Mouse (Mus musculus) thymus, postnatal 4 days (tissue): ENCODE results near the gene Sorbs1.

Experiments
- DNase-seq: peaks from one replicate; pipeline ENCODE4 v3.0.0; 2021

Sorbs1 gene

DNA sequence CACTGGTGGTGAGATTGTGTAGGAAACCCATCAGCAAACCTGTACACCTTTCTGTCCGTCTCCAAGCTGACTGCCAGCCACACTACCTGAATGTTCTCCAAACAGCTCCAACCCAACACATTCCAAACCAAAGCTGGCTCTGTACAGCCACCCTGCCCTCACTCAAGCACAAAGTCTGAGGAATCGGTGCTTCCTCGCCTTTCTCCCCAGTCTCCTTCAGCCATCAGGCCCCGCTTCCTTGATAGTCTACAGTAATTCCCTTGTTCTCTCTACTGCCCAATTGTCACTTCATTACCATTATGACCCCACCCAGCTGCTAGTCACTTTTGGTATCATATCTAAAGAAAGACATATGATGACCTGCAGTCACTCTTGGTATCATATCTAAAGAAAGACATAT lies 180.5 kb downstream of the Sorbs1 start:
- DNase-seq: no peak

DNA sequence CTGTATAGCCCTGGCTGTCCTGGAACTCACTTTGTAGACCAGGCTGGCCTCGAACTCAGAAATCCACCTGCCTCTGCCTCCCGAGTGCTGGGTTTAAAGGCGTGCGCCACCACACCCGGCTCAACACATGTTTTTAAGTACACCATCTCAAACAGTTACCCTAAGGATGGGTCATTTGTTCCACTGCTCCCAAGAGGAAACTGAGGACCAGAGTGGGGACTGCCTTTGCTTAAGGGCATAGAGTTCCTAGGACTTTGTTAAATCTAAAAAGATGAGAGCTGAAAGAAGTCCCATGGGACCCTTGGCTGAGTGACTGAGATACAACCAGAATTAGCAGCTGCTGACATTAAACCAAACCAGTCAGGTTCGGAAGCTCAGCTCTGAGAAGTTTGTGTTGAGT lies 181.3 kb downstream of the Sorbs1 start:
- no peak for DNase-seq

- DNase-seq: no peak
These were observed 181.7 kb downstream of the Sorbs1 start for GRCm38 (mm10) chr19:40331846-40332245.

DNA sequence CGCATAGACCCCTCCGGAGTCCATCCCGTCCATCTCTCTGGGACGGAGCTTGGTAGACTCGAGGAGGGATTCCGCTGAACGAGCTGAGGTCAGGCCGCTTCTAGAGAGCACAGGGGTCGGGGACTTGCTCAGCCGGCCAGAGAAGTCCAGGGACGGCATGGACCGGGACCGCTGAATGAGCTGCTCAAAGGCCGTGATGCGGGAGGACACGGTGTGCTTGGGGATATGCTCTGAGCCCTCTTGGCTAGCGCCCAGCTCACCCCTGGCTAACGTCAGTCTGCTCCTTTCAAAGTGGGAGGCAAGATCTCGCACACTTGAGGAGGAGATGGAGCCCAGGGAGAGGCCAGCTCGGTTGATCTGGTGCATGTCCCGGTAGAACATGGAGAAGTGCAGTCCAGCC lies 187.5 kb downstream of the Sorbs1 start:
- DNase-seq: no peak

DNA sequence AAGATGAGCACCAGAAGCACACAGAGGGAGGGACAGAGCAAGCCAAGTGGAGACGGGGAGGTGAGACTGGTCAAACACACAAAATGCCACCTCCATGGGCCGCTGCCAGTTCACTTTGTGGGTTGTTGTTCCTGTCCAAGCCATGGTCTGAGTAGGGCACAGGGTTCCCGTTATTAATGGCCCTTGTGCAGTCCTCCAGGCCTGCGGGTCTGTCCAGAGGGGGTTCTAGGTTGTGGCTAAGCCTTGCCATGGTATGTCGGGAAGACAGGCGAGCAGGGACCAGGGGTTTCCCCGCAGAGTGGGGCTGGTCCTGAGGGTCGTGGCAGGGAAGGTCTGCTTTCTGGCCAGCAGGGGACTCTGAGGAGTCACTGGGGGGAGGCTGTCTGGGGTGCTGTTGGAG lies 188.2 kb downstream of the Sorbs1 start:
- DNase-seq: no peak

GRCm38 (mm10) chr19:40322226-40322625 lies 191.4 kb downstream of the Sorbs1 start:
- DNase-seq: no peak

GRCm38 (mm10) chr19:40319199-40319598 lies 194.4 kb downstream of the Sorbs1 start:
- DNase-seq: no peak

DNA sequence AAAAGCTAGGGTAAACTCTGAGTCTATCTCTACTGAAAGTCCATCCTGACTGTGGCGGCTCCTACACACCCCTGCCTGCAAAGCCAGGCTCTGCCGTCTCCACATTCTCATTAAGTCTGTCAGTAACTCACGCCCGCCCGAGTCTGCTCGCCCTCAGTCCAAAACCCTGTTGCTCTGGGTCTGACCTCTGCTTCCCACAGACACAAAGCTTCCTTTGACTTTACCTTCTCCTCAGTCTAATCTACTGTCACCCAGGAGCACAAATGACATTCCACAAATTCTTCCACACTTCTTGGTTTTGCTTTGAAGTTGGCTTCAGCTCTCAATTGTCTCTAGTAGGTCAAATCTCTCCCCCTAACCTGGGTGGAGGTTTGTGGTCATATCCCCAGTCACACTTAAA lies 195.1 kb downstream of the Sorbs1 start:
- no peak for DNase-seq

GRCm38 (mm10) chr19:40317001-40317400 lies 196.6 kb downstream of the Sorbs1 start:
- no peak for DNase-seq

DNA sequence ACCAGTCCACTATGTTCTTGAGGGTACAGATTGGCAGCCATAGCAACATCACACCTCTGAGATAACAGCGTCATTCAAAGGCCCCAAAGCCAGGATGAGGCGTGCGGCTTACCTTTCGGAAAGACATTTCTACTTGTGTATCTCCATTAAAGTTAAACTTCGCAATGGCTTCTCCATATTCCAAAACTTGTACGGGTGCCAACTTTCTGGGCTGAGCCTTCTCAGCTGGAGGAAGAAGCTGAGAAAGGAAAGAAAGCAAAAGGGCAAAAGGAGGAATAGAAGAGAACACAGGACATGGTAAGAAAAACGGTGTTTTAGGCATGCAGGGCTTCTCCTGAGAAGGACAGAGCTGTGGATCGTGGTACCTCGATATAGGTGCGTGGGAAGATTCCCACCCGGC lies 199.3 kb downstream of the Sorbs1 start:
- no peak for DNase-seq

- DNase-seq: no peak
These were observed 201.9 kb downstream of the Sorbs1 start for GRCm38 (mm10) chr19:40311631-40312030.

- no peak for DNase-seq
These were observed 203.0 kb downstream of the Sorbs1 start for GRCm38 (mm10) chr19:40310410-40311130.

DNA sequence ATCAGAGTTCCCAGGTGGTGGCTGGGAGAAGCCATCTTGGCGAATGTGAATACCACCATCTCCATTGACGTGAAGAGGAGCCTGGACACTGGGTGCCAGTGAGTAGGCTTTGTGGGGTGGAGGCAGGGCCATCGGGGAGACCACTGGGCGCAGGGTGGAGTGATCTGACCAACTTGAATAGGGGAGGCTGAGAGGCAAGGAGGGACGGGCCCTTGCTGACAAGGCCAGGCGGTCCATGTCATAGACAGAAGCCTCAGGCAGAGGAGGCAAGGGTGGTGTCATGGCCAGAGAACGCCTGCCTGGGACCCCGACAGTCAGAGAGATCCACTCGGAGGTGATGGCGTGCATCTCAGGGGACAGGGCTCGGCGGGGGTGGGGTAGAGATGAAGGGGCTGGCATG lies 203.7 kb downstream of the Sorbs1 start:
- DNase-seq: no peak

DNA sequence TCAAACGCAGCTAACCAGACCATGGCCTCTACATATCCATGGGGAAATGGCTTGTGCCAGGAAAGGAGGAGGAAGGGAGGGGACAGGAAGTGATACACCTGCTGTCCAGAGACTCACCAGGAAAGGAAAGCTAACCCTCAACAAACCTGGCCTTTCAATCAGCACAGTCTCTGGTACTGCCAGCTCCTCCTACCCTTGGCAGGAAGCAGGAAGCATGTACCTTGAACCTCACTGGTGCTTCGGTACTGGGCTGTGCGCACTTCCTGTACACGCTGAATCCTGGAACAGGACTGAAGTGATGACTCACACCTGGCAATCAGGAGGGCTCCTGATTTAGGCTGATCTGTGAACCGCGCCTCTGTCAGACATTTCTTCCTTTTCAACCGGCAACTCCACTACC lies 206.0 kb downstream of the Sorbs1 start:
- DNase-seq: no peak

DNA sequence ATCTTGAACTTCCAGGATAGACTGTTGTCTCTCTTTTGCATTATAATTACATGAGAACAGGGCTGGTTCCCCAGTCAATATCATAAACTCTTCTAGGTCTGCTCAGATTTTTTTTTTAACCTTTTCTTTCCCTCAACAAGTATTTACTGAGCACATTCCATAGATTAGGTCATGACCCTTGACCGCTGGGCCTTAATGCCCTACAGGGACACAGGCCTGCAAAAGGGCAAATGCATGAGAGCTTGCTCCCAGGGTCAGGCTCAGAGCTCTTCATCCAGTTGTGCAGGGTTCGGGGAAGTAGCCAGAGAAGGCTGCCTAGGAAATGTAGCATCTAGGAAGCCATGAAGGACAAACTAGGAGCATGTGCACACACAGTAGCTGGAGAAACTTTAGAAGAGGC lies 206.9 kb downstream of the Sorbs1 start:
- no peak for DNase-seq

DNA sequence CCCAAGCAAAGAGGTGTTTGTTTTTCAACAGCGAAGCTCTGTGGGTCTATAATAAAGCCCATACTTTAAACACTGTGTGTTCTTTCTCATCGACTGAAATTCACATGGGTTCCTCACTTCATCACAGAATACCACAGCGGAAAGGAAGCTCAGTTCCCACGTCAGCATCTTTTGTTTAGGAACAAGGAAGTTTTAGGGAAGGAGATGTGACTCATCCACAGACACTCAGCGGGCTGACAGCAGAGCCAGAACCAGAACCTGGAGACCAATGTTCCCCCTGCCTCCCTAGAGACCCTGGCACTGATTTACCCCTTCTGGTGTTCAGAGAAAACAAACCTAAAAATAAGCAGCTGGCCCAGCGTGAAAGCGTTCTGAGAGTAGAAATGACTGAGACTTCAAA lies 208.1 kb downstream of the Sorbs1 start:
- no peak for DNase-seq

DNA sequence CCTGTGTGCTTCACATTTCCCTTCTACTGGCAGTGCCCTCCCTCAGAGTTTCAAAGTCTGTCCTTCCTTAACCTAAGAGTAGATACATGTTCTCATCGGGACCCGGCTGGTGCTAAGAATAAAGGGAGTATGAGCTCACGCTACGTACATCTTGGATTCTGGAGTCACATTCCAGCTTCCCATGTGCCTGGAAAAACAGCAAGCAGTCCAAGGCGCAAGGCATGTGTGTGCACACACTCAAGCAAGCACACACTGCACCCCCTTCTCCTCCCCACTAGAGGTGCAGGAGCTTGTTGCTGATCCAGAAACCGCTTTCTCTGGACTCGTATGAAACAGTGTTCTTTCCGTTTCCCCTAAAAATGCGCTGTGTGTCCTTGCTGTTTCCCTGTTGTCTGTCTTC lies 210.7 kb downstream of the Sorbs1 start:
- no peak for DNase-seq

GRCm38 (mm10) chr19:40302477-40302876 lies 211.1 kb downstream of the Sorbs1 start:
- no peak for DNase-seq

DNA sequence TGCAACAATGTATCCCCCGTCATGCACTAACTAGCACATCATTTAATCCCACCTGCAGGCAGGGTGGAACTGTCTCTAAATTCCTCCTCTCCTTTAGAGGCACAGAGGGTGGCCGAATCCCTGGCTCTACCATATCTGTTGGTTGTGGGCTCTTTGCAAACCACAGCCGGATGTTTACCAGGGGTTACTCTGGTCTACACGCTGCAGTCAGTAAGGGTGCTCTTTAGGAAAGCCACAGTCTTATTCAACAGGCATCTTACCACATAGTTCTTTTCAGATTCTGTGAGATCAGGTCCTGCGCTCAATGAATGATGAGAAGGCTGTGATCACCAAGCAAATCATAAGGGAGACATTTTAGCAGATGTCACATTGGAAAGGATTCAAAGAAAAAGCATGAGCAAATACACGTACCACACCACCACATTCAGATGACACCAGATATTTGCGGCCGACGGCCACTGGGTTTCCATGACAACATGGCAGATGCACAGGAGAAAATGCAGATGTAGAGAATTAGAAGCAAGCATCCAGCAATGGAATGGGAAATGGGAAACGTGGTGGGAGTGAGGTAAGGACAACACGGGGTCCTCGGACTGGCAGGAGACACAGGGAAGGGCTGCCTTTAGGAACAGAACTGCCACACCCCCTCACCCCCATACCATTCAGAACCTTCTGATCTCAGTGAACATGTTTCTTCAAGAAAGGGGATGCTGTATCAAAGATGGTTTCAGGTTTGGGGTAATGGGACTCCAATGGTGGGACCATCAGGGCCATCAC lies 213.4 kb downstream of the Sorbs1 start:
- DNase-seq: no peak

GRCm38 (mm10) chr19:40299182-40299581 lies 214.4 kb downstream of the Sorbs1 start:
- DNase-seq: no peak

- no peak for DNase-seq
These were observed 215.0 kb downstream of the Sorbs1 start for GRCm38 (mm10) chr19:40298574-40298973.

- no peak for DNase-seq
These were observed 215.8 kb downstream of the Sorbs1 start for GRCm38 (mm10) chr19:40297798-40298144.

GRCm38 (mm10) chr19:40297078-40297797 lies 216.3 kb downstream of the Sorbs1 start:
- no peak for DNase-seq

DNA sequence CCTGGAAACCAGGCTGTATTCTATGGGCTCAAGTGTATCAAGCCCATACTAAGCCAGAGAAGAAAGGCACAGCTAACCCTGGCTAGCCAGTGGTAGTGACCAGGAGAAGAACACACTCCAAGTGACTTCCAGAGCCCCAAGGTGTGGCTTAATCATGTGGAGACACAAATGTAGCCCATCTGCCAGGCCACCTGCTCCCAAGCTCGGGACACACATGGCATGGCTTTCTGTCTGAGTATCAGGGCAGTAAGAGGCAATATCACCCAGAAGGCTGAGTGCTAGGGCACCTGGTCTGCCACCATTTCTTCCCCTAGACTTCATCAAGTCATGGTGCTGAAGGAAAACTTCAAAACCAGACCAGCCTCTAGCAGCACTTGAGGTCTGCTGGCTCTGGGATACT lies 219.3 kb downstream of the Sorbs1 start:
- no peak for DNase-seq
